Mouse (Mus musculus): ENCODE results near the gene Plce1. TPM values are rescaled to one million over a fixed set of nuclear protein-coding genes. Genes with fewer than 3 reads are reported as not detected.

Gene Plce1
- total RNA-seq (2015) (not detected in 2 replicates), total RNA-seq (2017) (0.04 TPM in 1 of 2 replicates, not detected in the other)

DNA sequence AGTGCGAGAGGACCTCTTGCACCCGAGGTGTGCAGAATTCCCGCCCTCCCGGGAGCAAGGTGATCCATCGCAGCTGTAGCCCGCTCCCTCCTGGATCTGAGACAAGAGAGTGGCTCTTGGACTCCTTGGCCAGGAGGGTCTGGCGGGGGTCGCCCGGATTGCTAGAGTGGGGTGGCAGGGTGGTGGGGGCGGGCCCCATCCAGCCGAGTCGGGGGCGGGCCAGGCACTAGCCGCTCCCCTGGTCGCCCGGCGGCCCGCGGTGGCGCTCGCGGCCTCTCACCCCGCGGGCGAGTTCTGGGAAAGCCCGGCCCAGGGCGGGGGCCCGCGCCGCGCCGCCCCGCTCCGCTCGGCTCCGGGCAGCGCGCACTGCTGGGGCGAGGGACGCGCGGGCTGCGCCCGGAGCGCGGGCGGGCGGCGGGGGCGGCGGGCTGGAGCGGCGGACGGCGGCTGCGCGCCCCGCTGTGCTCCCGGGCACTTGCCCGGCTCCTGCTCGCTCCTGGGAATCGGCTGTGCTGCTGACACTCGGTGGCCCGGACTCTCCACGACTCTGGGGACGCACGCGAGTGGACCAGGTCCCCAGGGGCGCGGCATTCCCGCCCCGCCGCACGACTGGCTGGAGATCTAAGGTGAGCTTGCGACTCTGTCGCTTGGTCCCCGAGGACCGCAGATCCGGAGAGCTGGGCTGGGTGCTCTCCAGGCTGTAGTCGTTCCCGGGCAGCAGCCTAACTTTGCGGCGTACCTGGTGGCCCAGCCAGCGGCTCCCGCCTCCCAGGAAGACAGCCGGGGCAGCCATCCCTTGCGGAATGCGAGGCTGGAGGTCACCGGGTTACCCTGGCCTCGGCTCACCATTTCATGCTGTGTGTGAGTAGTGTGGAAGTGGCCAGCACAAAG, at the start of gene Plce1:
Gene Plce1, plus strand, starts transcription at position 379 of the 891 bp plus-strand sequence.
- ATAC-seq (ENCODE audit: poor library complexity, severe bottlenecking): no peak

DNA sequence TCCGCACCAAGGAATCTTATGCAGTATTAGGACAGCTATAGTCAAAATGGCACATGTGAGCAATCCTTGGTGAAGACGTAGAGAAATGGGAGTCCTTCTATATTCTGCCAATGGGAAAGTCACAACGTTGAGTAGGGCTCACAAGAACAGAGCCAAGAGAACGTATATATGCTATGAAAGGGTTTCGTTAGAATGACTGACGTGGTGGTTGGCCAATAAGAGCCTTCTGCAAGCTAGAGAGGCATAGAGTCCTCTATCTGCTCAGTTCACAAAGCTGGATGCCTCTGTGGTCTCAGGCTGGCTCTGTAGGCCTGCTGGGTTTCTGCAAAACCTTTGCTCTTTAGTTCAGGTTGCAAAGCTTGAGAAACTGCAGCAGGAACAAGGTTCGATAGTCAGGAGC, 49.6 kb upstream of the Plce1 start:
- no peak for ATAC-seq (ENCODE audit: poor library complexity, severe bottlenecking)

DNA sequence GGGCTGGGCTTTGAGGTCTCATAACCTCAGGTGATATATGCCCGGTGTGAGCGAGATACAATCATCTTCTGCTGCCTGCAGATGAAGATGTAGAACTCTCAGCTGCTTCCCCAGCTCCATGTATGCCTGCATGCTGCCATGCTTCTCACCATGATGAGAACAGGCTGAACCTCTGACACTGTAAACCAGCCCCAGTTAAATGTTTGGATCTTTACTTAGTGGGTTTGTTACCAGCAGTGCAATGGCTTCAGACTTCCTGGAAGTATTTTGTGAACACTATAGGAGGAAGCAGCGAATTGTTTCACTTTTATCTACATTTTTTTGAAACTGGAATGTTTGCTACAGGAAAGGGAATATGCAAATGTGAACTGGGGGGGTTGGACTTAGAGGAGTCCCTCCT, 48.9 kb upstream of the Plce1 start:
- no peak for ATAC-seq (ENCODE audit: poor library complexity, severe bottlenecking)

DNA sequence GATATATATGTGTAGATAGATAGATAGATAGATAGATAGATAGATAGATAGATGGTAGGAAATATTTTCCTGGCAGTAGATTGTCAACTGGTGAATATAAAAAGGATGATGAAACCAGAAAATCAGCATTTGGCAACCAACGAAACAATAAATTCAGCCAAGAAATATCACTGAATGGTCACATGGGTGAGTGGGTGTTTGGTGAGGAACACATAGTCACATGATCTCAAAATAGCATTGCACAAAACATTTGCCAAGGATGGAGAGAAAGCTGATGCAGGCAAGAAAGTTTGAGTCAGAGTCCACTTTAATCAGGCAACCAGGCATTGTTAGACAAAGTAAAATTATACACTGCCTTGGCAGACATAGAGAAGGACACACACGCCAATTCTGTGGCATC, 47.5 kb upstream of the Plce1 start:
- no peak for ATAC-seq (ENCODE audit: poor library complexity, severe bottlenecking)

DNA sequence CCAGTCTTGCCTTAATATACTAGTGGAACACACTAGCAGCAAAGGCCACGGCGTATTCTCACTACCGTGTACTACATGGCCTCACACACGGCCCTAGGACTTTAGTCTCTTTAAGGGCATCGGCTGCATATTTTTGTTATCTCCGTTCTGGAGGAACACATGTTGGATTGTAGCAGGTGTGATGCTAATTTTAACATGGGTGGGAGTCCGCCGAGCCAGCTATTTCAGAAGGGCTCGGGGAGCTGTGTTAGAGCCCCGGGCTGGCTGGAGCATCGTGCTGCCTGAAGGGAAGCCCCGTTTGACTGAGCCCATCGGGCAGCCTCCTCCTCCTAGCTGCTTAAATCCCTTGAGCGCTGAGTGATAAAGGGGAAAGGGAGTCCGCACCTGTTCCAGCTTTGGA, 45.7 kb upstream of the Plce1 start:
- ATAC-seq (ENCODE audit: poor library complexity, severe bottlenecking): no peak

DNA sequence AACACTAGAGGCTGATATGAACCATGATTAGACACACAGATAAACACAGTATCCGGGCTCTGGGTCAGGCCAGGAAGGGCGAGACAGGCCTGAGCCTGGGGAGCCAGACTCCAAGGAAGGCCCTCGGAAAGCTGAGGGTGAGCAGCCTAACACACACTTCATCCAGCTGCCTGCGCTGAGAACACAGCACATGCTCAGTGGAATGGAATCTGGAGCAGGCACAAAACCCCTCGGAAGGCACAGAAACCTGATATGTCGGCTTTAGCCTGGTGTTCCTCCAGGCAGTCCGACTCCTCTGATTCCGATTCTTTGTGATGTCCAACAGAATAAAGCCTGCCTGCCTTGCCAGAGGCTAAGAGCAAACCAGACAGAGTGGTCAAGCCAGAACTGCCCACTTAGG, 39.0 kb upstream of the Plce1 start:
- no peak for ATAC-seq (ENCODE audit: poor library complexity, severe bottlenecking)

DNA sequence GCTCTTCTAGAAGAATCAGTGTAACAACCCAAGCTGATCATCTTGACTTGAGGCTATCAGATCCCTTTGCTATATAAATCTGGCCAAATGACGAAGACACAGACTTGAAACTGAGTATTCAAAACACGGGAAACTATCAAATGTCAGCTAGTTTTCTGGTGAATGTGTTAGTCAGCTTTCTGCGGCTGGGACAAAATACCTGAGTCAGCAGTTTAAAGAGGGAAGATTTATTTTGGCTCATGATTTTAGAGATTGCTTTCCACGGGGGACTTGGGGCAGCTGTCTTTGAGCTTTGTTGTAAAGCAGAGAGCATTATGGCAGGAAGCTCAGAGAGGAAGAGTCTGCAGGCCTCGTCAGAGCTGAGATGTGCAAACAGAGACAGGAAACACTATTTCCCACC, 35.2 kb upstream of the Plce1 start:
- ATAC-seq (ENCODE audit: poor library complexity, severe bottlenecking): no peak

GRCm38 (mm10) chr19:38455228-38455627, 25.7 kb upstream of the Plce1 start:
- ATAC-seq (ENCODE audit: poor library complexity, severe bottlenecking): no peak

DNA sequence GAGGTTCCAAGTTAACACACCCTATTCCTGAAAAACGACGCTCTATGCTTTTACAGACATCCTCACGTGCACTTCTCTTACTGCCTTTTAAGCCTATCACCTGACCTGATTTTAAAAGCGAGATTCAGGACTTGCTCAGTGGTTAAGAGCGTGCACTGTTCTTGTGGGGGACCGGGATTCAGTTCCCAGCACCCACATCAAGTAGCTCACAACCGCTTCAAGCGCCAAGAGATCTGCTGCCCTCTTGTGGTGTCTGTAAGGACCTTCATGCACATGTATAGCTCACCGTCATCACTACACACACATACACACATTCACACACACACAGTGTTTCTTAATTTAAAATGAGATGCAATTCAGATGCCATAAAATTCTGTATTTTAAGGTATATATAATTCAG, 21.9 kb upstream of the Plce1 start:
- ATAC-seq (ENCODE audit: poor library complexity, severe bottlenecking): no peak

DNA sequence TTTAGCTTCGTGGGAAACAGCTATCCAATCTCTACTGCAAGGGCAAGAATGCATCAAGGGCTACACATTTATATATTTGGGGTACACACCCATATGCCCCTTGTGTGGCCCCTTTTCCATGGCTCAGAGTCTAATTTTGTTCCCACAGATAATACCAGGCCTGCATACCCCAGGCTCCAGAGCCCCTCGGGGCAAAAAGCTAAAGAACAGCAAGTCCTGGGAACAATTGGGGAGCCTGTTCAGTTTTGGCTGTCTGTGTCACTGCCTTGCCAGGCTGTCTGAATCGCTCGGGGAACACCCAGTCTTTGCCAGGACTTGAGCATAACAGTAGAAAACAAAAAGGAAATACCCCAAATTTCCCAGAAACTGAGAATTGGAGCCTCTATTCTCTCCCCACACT, 20.2 kb upstream of the Plce1 start:
- ATAC-seq (ENCODE audit: poor library complexity, severe bottlenecking): no peak

GRCm38 (mm10) chr19:38470257-38470893, 10.5 kb upstream of the Plce1 start:
- ATAC-seq (ENCODE audit: poor library complexity, severe bottlenecking): no peak

DNA sequence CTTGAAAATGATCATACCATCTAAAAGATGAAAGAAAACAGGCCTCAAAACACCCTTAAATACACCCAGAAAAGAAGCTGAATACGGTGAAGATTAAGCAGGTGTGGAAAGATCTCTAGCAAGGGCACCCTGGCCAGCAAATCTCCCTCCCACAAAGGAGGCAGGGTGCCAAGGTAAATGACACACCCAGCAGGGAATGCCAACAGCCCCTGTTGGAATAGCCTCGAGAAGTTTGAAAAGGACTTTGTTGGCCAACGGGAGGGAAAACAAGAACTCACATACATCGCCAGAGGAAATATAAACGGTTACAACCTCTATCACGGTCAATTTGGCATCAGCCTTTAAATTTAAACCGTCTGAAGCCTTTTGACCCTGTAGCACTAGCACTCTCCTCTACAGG, 5.5 kb upstream of the Plce1 start:
- ATAC-seq (ENCODE audit: poor library complexity, severe bottlenecking): no peak

DNA sequence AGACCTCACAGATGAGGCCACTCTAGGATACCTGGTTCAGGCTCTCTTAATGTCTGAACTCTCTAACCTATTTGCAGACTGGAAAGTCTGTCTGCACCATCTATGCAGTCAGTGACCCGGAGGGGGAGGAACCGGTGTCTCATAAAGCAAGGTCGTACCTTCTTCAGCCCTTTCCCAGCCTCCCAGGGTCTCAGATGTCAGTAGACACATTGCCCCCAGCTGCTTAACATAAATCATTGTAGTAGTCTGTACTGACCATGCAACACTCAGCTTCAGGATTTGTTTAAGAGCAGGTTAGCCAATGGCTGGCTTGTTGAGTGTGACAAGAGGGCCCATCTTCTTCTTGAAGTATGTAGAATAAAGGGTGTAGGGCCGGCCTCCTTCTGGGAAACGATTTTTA, 2.6 kb upstream of the Plce1 start:
- ATAC-seq (ENCODE audit: poor library complexity, severe bottlenecking): no peak

DNA sequence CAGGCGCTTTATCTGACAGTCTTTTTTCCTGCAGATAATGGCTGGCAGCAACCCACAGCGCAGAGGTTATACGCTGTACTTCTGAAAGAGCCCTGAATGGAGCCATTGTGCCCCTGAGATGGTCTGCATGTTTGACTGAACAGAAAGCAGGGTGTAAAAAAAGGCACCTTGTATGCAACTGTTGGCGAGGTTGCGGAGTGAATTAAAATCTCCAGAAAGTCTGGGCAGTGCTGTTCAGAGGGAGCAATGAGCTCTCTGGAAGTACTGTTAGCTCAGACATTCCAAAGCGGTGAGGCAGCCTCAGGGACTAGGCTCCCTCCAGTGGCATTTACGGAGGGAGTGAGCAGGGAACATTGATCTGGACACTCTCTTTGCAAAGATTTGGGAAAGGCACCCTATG, 2.0 kb upstream of the Plce1 start:
- no peak for ATAC-seq (ENCODE audit: poor library complexity, severe bottlenecking)

GRCm38 (mm10) chr19:38479473-38479872, 1.4 kb upstream of the Plce1 start:
- no peak for ATAC-seq (ENCODE audit: poor library complexity, severe bottlenecking)

GRCm38 (mm10) chr19:38480156-38480720, 671 bp upstream of the Plce1 start:
- no peak for ATAC-seq (ENCODE audit: poor library complexity, severe bottlenecking)

DNA sequence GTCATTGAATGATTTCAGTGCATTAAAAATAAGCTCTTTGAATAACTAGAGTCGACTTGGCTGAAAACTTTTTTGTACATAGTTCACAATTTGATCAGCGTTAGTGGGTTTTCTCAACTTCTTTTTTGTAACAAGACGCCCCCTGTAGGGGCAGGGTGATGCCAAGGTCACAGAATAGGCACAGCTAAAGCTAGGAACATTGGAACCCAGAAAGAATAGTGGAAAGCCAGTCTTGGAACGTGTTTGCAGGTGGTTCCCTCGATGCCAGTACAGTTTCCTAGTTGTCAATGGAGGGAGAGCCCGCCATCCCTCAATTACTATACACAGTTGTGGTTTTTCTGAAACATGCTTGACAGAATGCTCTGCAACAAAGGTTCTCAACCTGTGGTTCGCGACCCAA, 997 bp downstream of the Plce1 start:
- ATAC-seq (ENCODE audit: poor library complexity, severe bottlenecking): no peak

DNA sequence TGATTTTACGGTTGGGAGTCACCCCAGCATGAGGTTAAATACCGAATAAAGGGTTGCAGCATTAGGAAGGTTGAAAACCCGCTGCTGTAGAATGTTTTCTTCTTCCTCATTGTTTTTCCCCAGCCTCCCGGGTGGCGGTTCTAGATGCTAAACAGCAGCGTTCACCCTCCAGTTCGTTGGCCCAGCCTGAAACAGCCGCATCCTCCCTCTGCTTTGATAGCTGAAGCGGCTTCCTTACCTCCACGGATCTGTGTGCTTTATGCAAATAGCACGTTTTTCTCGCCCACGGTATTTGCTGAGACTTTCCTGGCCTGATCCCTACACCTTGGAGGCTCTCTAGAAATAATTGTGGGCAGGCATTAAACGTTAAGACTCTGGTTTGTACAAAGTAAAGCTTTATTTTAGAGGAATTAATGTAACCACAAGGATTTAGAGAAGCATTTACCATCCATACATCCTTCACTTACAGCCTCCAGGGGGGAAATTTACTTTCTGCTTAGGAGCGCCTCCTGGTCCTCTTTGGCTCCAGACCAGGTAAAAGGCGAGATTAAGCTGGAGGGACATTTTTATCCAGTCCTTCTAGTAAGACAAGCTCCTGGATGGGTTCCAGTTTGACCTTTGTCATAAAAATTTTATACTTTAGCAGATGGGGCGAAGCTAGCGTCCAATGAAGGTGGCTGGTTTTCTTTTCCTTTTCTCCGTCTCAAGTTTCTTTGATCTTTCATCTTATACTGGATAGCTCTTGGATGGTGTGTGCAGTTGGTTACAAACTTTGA, 1.7 kb downstream of the Plce1 start:
- no peak for ATAC-seq (ENCODE audit: poor library complexity, severe bottlenecking)

DNA sequence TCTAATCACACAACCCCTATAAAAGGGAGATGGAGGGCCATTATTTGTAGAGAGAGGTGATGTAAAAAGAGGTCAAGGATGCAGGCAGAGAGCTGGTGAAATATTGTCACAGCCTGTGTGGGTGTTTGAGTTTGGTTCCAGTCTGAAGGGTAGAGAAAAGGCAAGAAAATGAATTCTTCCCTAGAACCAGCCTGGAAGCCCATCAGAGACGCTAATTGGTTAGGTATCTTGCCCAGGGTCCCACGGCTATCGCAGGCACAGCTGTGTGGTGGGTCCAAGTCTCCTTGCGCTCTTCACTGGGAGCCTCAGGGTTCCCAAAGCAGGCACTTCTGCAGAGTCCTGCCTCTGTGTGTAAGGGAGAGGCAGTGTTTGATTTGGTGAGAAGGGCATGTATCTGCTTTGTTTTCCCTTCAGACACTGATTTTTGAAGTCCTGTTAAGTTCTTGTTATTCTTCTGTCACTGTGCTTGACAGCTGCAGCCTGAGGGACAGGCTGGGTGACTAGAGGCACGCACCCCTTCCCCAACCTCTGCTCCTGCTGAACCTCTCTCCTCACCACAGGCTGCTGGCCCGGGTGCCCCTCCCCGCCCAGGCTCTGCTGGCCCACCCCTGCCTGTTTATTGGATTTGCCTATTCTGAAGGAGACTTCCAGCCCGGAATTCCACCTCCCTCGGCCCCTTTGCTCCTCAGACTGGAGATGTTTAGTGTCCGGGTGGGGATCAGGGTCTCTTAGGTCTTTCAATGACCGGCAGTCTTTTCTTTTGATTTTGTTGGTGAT, 5.1 kb downstream of the Plce1 start:
- no peak for ATAC-seq (ENCODE audit: poor library complexity, severe bottlenecking)

DNA sequence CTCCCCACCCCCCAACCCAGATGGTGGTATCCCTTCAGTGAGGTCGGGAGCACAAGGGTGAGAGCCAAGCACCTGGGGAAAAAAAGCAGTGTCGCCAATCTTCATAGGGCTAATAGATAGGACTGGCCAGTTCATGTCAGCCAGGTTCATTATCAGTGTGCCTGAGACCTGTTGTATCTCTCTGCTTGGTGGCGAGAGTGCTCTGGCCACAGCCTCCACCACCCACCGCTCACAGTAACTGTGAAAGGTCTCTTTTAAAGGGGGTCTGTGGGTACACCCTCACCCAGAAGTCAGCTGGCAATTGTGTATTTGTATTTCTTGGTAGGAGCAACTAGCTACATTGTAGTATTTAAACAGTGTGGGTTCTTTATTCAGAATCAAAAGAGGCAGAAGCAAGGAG, 6.6 kb downstream of the Plce1 start:
- no peak for ATAC-seq (ENCODE audit: poor library complexity, severe bottlenecking)
